Mouse (Mus musculus): Measurements from ENCODE around the gene Ehd2.

DNA sequence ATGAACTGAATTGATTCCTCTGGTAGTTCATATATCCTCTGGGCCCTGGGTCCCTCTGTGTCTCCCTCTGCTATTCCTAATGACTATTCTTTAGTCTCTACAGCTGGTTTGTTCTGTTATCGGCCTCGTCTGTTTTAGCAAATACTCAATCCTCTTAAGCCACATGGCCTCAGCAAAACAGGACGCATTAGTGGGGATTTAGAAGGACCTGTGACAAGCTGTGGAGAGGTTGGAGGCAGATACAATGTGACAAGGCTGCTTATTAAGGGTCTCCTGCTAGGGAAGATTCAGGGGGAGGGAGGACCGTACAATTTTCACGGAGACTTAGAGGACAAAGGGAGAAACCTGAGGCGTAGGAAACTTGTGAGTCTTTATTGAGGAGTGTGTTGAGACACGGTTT lies 61.5 kb downstream of the Ehd2 start:
- TF ChIP-seq CTCF (IDR thresholded peaks at IDR 0.05; ENCODE audit: borderline replicate concordance, insufficient read depth, low read length) (no peak), POLR2A (IDR thresholded peaks at IDR 0.05; ENCODE audit: low read depth, low read length) (no peak)
